Mouse (Mus musculus) CD8-positive naive resting alpha-beta T cell, adult 2 months (primary cell): ENCODE data around the gene Lnpep.
"Not testable (repeated sequence)": the region's sequence is repeated elsewhere in the genome, so short reads cannot be mapped to it uniquely, and the experiment has no call there.

Experiments used
- DNase-seq, 2 experiments: peaks; one replicate each; pipeline ENCODE4 v3.0.0; 2022; ENCODE audit warnings: low read depth in 2 of 2, low spot score in 2 of 2

Lnpep gene

DNA sequence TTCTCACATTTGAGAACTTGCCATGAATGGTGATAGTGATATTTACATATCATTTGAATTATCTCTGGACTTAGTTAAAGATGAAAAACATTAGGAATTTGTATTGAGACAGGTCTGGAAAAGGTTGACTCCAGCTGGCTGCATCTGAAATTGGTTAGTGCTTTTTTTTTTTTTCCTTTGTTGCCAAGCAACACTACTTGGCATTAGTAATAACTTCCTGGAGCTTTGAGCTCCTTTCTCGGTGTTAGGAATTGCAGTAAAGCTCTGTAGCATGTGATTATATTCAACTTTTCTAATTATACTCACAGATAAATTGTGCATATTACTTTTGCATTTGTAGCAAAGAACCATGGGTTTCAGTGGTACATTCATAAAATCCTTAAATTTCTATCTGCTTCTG is 126.0 kb downstream of the Lnpep start:
- DNase-seq: no peak

DNA sequence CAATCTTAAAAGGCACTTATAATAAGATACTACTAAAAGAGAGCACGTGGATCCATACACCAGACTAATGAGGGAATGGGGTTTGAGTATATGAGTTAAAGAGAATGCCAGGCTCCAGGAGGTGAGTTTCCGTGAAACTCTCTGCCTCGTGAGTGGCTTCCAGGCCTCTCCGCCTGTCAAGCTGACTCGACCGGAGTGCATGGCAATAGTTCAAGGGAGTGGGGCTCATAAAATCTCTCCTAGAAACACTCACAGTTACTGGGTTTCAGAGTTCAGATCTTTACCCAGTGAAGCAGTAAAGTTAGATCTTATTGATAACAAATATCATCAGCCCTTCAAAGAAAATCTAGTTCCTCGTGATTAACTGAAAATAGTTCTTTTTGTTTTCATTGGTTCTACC is 128.1 kb downstream of the Lnpep start:
- DNase-seq: no peak

DNA sequence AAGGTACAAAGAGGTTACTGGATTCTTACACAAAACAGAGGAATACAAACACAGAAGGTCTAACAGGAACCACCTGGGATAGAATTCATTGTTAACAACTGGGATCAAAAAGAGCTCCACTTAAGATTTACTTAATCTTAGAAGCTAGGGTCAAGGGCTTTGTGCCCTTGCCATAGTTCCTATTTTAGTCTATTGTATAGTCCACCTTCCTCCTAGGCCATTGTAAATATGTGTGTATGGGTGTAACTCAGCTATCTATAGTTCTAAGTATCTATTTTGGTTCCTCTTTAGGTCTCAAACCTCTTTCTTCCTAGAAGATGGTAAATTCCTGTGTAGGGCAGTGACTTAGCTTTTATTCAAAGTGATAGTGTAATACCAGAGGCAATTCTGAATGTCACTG is 128.6 kb downstream of the Lnpep start:
- DNase-seq: not testable (repeated sequence)

DNA sequence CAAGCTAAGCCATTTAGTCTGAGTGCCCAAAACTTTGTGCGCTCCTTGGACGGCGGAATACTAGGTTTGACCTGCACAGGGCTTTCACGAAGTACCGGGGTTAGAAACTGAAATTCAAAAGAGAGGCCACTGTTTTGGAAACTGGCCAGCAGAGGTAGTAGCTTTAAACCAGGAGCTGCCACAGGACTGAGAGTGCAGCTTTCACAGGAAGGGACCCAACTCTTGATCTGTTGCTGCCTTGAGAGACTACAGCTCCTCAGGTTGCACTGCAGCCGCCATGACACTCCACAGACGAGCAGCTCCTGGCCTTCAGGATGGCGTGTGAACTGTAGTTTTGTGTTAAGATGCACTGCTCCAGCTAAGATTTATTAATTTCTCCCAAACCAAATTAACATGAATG is 132.7 kb downstream of the Lnpep start:
- no peak for DNase-seq

DNA sequence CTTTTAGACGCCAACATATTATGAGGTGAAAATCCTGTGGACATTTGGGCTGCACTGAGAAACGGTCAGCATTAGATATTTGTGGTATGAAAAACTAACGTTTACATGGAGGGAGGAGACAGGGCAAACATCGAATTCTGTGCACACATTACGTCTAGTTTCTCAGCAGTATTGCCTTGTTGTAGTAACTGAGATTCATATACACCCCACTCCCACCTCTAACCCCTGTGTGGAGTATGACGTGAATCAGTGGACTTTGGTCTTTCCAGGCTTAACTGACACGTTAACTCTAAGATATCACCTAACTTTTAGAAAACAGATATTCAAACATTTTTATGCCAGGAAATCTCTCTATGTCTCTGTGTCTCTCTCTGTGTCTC is 133.2 kb downstream of the Lnpep start:
- DNase-seq: no peak

DNA sequence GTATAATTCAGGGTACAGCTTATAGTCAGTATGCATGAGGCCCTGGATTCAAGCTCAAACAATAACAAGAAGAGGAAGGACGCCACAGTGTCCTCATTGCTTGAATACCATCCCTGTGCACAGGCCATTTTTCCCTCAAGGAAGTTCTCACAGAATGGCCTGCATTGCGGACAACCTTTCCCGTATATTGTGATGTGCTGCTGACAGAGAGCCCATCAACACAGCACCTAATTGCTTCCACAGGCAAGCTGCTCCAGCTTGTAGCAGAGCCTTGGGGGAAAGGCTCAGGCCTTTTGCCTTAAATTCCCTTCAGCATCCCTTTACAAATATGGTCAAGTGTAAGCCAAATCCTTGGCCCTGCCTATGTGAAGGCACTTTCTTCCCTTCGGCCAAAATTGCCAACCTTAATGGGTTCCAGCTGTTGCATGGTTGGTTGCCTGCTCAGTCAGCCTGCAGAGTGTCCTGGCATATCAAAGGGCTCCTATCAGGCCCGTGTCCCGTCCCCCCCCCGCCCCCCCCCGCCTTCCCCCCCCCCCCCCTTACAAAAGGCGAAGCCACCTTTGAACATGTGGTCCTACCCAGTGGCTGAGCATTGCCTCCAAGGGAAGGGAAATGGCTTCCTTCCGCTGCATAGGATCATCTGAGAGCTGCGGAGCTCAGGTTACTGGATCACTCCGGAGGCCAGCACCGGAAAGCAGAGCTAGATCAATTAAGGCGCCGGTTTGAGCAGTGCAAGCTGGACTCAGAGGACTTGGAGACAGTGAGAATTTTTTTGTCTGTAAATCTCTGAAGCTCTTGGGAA is 133.8 kb downstream of the Lnpep start:
- DNase-seq: no peak

DNA sequence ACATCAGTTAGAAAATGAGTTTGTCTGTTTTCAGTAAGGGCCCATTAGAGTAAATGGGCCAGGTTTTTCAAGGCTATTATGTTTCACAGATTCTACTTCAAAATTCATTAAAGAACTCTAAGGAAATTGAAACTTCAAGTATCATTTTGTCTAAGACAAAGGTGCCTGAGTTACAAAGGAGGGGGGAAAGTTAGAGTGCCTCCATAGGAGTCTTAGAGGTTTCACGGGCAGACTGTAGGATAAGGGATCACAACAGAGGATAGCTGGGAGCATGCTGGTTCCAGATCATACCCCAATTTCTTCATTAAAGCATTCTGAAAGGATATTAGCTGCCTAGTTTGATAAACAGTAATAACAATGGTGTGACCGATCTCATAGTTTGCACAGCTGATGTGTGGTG is 139.1 kb downstream of the Lnpep start:
- no peak for DNase-seq
